Mouse (Mus musculus): Measurements from ENCODE around the gene Polg2.
"Not testable (repeated sequence)": the region's sequence is repeated elsewhere in the genome, so short reads cannot be mapped to it uniquely, and the experiment has no call there.

Gene Polg2

DNA sequence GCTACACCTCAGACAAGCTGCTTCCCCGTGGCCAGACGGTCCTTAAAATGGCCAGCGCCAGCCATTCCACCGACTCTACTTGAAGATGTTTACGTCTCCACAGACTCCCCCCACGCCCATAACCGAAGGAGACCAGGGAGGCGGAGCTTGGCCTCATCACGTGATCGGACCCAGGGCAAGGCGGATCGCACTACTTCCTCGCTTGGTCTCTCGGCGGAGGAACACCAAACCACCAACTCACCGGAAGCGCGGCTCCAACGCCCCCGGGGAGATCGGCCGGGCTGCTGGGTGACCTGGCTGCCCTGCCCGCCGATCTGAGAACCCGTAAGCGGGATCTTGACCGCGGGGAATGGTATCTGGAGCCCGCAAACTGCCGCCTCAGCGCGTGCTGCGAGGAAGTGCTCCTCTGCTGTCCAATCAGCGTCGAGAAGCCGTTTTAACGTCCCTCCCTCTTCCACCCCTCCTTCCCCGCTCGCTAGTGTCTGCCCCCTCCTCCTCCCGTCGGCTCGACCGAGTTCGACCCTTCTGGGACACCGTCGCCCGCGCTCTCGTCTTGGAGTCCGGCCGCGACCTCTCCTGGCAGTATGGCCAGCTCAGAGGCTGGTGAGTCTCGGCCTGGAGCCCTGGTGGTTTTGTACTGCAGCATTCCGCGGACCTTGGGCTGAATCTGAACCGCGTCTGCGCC, 9.6 kb upstream of the Polg2 start, which contains the start of the genes Ddx5 and Cep95:
Ddx5 (minus strand) TSS at position 411 of the 685 bp plus-strand sequence.
Cep95 (plus strand) TSS at position 478 of the 685 bp plus-strand sequence.
- DNase-seq: peak; percentile 90

DNA sequence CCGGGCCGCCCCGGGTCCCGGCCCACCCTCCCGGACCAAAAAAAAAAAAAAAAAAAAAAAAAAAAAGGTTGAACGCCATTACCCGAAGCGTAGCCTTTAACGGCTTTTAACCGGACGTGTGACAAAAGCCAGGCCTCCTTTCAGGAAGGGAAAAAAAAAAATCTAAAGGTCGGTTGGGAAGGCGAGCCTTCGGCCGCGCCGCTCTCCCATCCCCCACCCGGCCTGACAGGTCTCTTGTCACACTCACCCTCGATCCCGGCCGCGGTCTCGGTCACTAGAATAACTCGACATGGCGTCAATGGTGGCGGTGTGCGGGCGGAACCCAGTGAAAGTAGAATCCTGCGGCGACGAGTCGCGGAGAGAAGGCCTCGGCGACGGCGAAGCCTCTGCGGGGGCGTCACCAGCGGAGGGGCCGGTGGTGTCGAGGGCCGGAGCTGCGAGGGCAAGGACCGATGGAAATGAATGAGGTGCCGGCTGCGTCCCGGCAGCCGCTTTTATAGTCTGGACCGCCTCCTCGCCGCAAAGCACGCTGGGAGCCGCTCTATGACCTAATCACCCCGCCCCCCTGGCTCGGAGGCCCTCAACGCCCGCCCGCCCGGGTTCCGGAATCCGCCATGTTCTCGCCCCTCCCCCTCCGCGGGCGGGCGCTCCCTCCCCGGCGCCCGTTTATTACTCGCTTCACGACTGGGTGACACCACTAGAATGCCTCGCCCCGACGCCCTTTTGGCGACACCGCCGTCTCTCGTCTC, 8.9 kb upstream of the Polg2 start:
- peak; percentile 100 for DNase-seq

DNA sequence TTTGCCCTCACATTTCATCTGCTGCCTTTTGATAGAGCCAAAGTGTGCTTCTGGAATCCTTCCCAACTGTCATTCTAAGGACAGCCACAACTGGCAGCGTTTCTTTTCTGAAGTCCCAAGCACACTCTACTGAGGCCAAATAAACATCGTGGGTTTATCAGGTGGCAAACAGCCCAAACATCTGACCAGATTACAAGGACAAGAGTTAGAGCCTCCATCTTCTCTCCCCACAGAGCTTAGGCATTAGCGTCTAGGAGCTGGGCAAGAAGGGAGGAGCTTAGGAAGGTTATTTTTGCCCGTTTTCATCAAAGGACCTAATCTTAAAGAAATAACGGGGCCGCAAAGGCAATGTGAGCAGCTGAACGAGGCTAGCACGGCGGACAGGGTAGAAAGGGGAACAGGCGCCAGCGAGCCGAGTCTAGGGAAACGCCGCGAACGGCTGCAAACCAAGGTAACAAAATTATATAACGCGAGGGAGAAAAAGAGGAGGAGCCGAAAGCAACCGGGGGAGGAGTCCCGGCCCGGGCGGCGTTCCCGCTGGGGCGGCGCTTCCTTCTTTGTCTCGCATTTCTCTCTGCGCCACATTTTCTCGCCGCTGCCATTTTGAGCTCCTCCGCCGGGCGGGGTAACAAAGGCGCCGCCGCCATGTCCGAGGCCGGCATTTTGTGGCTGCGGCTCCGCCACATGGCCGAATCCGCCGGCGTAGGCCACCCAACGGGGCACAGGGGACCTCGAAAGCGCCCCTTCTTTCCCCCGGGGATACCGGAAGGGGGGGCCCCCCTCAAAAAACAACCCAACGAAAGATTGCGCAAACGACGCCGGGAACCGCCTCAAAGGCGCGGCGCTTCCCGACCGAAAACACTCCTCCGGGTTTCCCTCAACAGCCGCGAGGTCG, 8.0 kb upstream of the Polg2 start:
- DNase-seq: peak; percentile 85

DNA sequence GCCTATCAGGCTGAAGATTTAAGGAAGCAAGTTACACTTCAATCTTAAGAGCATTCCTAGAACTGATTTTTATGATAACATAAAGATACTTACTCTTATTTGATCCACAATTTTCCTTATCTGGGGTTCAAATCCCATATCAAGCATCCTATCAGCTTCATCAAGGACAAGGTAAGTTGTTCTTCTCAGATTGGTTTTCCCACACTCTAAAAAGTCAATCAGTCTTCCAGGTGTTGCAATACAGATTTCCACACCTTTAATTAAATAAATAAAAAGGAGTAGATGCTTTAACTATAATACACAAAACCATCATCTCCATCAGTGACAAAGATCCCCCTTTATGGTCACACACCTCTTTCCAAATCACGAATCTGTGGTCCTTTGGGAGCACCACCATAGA, 5.7 kb upstream of the Polg2 start:
- no peak for DNase-seq

DNA sequence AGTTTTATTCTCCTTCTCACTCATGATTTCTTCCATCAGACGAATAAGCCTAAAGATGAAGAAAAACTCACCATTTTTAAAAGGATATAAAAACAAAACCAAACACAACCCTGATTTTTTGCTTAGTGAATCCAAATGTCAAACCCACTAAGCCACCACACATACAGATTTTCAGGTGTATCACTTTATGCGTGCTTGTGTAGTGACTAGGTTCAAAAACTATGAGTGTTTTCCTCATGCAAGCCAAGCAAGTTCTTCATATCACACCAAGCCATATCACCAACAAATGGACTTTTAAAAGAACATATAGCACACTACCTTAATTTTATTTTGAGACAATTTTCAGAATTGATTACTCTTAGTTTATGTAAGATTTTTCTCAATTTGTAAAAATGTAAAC, 5.1 kb upstream of the Polg2 start:
- no peak for DNase-seq

DNA sequence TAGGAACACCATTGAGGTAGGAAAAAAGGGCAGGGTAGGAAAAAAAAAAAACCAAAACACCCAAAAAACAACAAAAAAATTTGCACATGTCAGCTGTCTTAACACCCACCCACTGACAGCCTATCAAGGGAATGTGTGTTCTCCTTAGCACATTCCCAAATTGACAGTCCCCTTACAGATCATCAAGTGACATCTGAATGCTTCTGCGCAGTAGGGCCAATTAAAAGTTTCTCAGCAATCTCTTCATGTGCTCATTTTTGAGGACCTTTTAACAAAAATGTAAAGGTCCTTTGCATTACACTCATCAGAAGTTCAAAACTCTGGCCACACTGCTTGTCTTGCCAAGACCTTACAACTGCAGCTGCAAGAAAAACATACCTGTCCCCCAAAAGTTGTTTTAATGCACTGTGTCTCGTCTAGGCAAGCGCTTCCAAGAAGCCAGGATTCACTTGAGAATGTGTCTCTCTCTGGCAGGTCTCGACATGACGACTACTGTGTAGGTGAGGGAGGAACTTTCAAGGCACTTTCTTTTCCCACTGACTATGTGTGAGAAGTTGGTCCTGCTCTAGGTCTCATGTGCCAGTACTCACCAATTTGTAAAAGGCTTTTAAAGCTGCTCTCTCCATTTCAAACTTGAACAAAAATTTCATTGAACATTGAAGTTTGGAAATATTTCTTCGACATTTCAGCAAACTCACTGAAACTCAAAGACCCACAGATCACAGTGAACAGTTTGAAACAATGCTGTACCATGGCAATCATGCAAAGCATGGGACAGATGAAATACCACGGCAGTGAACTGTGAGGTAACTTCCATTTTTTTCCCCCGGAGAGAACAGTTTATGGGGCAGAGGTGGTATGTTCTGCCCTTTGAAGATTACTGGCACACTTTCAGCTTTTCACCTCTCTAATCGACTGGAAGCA, 3.8 kb upstream of the Polg2 start:
- no peak for DNase-seq

DNA sequence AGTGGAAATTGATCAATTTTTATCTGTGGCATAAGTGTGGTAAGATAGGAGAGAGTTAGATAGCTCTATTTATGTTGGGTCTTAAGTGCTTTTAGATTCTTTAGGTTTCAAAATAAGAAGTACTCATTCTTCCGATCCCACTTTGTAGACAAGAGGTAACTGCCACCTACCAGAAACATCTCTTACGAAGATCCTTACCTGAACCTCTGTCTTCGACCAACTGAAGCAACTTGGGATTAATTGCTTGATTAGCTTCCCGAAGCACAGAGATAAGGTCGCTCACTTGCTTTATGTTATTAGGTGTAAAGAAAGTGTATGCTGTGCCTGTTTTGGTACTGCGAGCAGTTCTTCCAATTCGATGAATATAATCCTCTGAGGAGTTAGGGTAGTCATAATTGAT, 2.9 kb upstream of the Polg2 start:
- DNase-seq: not testable (repeated sequence)

DNA sequence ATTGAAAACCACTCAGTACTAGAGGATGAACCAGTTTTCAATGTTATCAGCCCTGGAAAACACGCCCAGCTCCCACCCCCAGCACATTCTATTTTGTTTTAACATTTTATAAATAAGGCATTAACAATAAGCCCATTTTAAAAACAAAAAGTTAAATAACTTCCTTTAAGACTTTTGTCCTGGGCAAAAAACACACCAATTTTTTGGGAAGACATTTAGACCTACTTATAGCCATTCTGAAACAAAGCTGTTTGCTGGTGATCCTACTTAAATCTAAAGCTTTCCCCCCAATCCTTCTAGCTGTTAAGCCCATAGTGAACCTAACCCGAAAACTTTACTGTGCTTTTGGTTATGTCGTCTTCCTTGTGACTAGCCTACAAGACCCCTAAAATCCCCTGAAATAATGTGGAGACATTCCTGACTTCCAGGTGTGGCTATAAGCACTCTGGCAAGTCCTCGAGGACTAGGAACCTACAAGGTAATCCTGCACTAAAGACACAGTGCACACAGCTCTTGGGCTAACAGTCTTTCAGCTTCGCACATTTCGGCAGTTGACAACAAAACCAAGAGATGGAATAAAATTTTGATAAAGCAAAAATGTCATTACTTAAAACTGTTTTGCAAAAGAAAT, 1.4 kb upstream of the Polg2 start:
- DNase-seq: no peak

DNA sequence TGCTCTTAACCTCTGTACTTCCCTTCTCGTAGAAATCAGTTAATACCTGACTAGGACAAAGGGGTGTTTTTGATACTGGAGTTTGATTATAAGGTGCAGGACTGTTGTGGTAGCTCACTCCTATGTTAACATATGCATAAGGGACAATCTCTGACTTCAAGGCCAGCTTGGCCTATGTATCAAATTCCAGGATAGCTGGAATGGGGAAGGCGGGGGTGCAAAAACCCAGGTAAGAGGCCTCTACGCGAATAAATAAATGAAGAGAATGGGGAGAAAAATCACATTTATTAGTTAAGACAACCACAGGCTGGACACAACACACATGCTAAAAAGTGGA, 720 bp upstream of the Polg2 start:
- no peak for DNase-seq

DNA sequence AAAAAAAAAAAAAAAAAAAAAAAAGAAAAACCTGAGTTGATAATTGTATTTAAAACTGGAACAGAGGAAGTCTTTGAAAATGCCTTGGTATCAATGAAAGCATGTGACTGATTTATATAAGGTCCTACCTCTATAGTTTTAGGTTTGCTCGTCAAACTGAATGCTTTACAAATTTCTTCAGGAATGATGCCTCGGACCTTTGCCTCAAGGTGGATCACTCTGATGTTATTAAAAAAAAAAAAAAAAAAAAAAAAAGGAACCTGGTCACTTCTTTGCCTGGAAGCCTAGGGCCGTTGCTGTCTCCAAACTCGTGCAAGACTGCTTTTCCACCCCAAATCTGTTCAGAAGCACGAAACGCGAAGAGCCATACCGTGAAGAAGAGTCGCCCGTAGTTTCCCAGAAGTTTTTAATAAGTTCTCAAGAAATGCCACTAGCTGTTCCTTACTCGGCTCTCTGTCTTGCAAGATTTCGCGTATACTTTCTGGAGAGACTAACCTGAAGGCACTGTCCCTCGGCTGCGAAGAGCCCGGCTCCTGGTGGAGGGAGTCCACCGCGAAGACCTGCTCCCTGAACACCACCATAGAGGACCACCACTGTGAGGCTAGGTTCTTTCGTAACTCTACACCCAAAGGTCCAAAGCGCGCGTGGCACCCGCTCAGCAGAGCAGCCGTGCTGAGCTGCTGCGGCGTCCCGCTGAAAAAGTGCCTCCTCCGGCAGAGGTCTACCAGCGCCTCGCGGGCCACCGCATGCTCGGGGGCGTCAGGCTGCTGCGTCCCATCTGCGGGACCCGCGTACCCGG, 549 bp downstream of the Polg2 start:
- no peak for DNase-seq

DNA sequence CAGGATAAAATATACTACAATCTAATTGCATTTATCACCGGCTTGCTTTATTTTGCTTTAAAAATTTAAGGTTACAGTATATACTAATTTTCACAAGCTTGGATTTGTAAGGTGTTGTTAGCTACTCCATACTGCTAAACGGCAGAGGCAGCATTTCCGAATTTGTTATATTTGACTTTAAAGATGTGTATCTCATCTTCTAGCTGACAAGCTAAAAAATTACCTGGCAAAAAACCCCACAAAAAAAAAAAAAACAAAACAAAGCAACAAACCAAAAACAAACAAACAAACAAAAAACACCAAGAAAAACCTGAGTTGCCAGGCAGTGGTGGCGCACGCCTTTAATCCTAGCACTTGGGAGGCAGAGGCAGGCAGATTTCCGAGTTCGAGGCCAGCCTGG, 1.2 kb downstream of the Polg2 start:
- DNase-seq: no peak

DNA sequence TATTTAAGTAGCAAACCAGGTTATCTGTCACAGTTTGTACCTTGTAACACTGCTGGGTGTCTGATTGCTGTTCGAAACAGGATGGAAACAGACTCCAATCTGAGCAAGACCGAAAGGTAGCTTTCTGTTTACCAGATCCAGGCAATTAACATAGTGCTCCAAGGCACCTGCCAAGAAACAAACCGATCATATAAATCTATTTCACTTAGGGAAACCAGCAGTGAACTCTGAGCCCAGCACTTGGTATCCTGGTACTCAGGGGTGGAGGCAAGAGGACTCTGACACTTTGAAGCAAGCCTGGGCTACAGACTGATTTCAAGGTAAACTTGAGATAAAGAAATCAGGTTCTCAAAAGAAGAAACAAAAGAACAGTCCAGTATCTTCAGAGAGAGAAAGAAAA, 1.9 kb downstream of the Polg2 start:
- no peak for DNase-seq

DNA sequence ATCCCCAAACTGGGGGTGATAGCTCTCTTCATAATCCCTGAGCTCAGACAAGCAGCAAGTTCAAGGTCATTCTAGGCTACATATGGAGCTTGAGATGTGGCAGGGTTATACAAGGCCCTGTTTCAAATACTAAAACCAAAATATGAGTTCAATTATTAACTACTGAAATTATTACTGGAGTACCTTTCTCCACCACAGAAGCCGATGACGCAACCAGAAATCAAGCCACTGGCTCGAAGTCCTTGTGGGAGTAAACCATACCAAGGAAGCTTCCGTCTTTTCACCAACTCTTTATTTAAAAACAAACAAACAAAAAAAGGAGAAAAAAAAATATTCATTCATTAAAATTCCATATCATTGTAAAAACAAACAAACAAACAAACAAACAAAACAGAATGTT, 2.4 kb downstream of the Polg2 start:
- no peak for DNase-seq

DNA sequence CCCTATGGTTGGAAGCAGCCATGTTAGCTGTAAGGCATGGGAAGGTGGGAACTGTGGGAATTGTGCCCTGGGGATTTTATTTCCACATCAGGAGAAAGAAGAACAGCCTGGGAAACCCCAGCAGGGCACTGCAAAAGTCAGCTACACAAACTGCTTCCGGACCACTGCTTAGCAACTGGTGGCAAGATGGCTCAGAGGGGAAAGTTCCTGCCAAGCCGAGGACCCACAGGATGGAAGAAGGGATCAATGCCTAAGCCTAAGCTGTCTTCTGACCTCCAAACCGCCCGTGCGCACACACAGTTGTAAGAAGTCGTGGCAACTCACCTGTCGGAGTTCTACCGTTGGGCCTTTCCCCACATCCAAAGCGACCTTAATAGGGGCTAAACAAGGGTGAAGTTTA, 6.3 kb downstream of the Polg2 start:
- no peak for DNase-seq

DNA sequence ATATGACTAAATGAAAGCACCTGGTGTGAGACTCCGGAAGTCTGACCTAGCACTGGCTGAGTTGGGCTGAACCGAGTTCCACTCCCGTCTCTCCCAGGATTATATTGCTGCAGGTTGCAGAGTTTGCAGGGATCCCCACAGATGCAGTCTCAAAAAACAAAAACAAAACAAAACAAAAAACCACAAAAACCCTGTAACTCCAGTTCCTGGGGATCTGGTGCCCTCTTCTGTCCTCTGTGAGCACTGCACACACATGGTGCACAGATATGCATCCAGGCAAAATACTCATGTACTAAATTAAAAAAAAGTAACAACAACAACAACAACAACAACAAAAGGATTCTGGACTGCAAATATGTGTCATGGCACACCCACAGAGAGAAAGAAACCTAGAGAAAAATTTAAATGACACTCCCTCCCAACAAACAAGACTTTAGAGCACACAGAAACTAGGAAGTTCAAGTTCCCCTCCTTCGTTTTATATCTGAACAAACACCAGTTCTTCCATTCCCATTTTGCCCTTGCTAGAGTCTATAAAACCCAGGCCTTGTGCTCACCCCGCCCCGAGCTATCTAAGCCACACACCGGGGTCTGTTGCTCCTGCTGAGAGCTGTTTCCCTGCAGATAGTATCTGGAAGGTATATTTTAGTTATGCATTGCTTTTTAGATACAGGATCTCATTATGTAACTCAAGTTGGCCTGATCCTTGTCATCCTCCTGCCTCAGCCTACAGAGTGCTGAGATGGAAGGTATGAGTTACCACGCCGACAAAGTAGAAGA, 9.0 kb downstream of the Polg2 start:
- DNase-seq: peak; percentile 31

DNA sequence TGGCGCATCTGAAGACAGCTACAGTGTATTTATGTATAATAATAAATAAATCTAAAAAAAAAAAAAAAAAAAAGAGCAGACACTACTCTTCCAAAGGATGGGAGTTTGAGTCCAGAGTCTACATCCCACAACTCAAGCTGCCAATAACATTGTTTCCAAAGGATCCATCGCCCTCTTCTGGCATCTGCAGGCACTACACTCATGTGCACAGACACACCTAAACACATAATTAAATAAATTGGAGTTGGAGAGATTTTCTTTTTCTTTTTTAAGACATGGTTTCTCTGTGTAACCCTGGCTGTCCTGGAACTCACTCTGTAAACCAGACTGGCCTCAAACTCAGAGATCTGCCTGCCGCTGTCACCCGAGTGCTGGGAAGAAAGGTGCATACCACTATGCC, 11.8 kb downstream of the Polg2 start:
- DNase-seq: no peak

DNA sequence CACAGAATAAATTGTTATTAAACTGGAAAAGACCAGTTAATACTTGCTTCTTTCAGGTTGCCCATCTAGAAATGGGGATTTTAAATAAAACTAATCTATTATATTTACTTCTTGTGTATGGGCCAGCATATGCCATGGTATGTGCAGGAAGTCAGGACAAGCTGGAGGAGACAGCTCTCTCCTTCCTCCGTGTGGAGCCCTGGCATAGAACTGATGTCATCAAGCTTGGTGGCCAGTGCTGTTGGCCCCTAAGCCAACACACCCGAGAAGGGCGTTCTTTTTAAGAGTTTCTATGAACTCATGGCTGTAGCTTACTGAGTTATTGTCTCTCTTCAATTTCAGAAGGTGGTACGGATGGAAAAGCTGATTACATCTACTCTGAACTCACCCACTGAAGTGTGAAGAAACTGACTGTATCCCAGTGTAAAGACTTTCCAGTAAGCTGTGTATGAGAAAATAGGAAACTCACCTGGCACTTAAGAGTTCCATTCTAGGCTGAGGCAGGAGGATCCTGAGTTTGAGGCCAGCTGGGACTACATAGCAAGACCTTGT, 12.7 kb downstream of the Polg2 start:
- no peak for DNase-seq

DNA sequence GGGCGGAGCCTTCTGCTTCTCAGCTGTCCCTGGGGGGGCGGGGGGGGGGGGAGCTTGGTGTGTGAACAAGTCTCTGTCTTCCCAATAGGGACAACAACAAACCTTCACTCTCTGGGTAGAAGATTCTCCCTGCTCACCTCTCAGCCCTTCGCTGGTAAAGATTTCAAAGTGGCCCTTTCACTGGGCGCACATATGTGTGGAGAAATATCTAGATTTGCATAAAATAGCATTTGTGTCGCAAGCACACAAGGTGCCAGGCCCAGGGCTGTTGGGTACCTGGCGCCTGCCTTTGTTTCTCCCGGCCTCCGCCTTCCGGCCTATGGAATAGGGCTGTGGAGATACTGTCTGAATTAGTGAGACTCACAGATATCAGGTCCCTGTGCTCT, 16.5 kb downstream of the Polg2 start:
- no peak for DNase-seq

DNA sequence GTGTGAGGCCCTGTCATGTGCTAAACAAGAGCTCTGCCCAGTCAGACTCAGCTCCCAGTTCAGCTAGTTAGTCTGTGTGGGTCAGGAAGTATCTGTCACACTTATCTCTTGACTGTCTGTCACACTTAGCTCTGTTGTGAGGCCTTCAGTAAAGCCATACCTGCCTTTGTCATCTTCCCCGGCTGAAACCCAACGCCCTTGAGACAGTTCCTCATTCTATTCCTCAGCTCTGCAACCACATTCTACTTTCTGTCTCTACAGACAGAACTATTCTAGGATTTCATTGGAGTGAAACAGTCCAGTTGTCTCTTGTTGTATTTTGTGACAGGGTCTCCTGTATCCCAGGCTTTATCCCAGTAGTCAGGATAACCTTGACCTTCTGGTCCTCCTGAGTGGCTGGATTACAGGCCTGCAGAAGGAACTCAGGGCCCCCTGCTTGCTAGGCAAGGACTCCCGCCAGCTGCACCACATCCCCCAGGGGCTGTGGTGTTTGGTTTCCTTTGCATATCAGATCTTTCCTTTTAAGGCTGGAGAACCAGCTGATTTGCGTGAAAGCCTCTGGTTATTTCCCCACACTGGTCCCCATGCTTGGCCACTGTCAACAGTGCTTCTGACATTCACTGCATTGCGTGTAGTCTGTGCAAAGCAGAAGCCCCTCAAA, 17.1 kb downstream of the Polg2 start:
- no peak for DNase-seq

DNA sequence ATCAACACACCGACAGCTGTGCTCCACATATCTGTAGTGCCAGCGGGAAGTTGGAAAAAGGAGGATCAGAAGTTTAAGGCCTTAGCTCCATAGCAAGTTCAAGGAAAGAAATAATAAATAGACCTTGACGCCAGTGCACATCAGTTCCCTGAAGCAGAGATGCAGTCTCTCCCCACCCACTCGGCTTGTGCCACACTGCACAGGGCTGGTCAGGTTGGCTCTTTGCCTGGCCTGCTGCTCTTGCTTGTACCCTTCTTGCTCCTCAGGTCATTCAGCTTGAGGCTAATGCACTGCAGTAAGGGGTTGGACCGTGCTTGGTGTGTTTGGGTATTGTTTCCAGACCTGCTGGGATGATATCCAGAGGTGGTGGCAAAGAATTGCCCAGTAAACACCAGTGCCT, 18.8 kb downstream of the Polg2 start:
- no peak for DNase-seq

All from right cerebral cortex, postnatal 4 days (tissue).